Mouse (Mus musculus) forebrain, embryonic 16.5 days (tissue): Measurements from ENCODE around the gene Doc2g. TPM values are rescaled to one million over a fixed set of nuclear protein-coding genes. Genes with fewer than 3 reads are reported as not detected.
"Not testable (repeated sequence)": the region's sequence is repeated elsewhere in the genome, so short reads cannot be mapped to it uniquely, and the experiment has no call there.

Experiments used
- ATAC-seq: fragments of 200-750 bp; cut with Nextera tagmentation; 2 replicates; pipeline ENCODE4 v1.8.0; 2017; ENCODE audit warnings: mild to moderate bottlenecking, moderate library complexity
- H3K27ac ChIP-seq: fragments of 300-500 bp; sonication (generic); 2 replicates; pipeline ENCODE4 v1.5.1; 2014; ENCODE audit warnings: low read length, control low read depth
- H3K27me3 ChIP-seq: fragments of 300-500 bp; sonication (generic); replicated peaks from 2 replicates; pipeline ENCODE4 v1.6.1; 2014; ENCODE audit warnings: low read length; ENCODE audit not compliant: control insufficient read depth, insufficient read depth
- H3K36me3 ChIP-seq: fragments of 300-500 bp; sonication (generic); 2 replicates; pipeline ENCODE4 v1.6.1; 2014; ENCODE audit not compliant: control insufficient read depth, insufficient read depth
- H3K4me1 ChIP-seq: fragments of 300-500 bp; sonication (generic); replicated peaks from 2 replicates; pipeline ENCODE4 v1.6.1; 2014; ENCODE audit warnings: low read length; ENCODE audit not compliant: control insufficient read depth, insufficient read depth
- H3K4me2 ChIP-seq: fragments of 300-500 bp; sonication (generic); 2 replicates; pipeline ENCODE4 v1.6.1; 2014; ENCODE audit warnings: mild to moderate bottlenecking, low read length, control low read depth
- H3K4me3 ChIP-seq: fragments of 300-500 bp; sonication (generic); replicated peaks from 2 replicates; pipeline ENCODE4 v1.5.1; 2014; ENCODE audit warnings: mild to moderate bottlenecking, low read length, control low read depth
- H3K9ac ChIP-seq: fragments of 300-500 bp; sonication (generic); replicated peaks from 2 replicates; pipeline ENCODE4 v1.6.1; 2014; ENCODE audit warnings: low read depth, low read length, control low read depth
- H3K9me3 ChIP-seq: fragments of 300-500 bp; sonication (generic); 2 replicates; pipeline ENCODE4 v1.6.1; 2016; ENCODE audit warnings: low read length; ENCODE audit not compliant: control insufficient read depth
- WGBS: fragments of 180-500 bp; shearing (Covaris S2); extraction: QIAGEN DNeasy Blood & Tissue Kit; methylation state at CpG from one replicate; pipeline ENCODE4 v1.1.7; 2014; 5-methylcytosine and 5-hydroxymethylcytosine counted together
- polyA plus RNA-seq: library from polyadenylated mRNA; unstranded; fragments of >200 nt; fragmentation: Nextera tagmentation; extraction: Ambion mirVana; gene quantifications from 2 replicates; pipeline ENCODE4 v1.2.1, GENCODE M21; 2015

Gene Doc2g
- polyA plus RNA-seq, 1 experiment from 2014 or later = 13.2 TPM

- Histone ChIP-seq H3K36me3 (no peaks in the 10 kb centered on the region), H3K27me3 (no peaks in the 10 kb centered on the region), H3K4me1 (peaks cover 5% of the 10 kb centered on the region; the same call in 1 of the 2 replicates), H3K9me3 (no peaks in the 10 kb centered on the region), H3K27ac (no peak overlapping the region), H3K9ac (no peak overlapping the region), H3K4me3 (no peak overlapping the region), H3K4me2 (no peak overlapping the region)
- no peak for ATAC-seq
- 70% methylated on average over 7 of the region's 7 CpGs for WGBS
Measured at GRCm38 (mm10) chr19:4023185-4023584, 20.1 kb downstream of the Doc2g start.

- H3K27me3 ChIP-seq = no peaks in the 10 kb centered on the region
- no peak overlapping the region for H3K4me2 ChIP-seq
- no peaks in the 10 kb centered on the region for H3K9me3 ChIP-seq
- no peak overlapping the region for H3K27ac ChIP-seq
- no peak overlapping the region for H3K9ac ChIP-seq
- H3K36me3 ChIP-seq = no peaks in the 10 kb centered on the region
- no peak overlapping the region for H3K4me3 ChIP-seq
- H3K4me1 ChIP-seq = no peaks in the 10 kb centered on the region
- no peak for ATAC-seq
Measured at GRCm38 (mm10) chr19:4027576-4027975, 24.5 kb downstream of the Doc2g start.

- Histone ChIP-seq H3K9ac (no peak overlapping the region), H3K27ac (no peak overlapping the region), H3K36me3 (no peaks in the 10 kb centered on the region), H3K4me2 (no peak overlapping the region), H3K4me3 (no peak overlapping the region), H3K4me1 (peaks cover 9% of the 10 kb centered on the region; the same call in 1 of the 2 replicates), H3K9me3 (no peaks in the 10 kb centered on the region), H3K27me3 (no peaks in the 10 kb centered on the region)
- 53% methylated on average over 7 of the region's 7 CpGs for WGBS
- no peak for ATAC-seq
Measured at GRCm38 (mm10) chr19:4032668-4033067, 29.6 kb downstream of the Doc2g start.

GRCm38 (mm10) chr19:4033298-4033697 is 30.2 kb downstream of the Doc2g start:
- peaks cover 11% of the 10 kb centered on the region; the same call in 1 of the 2 replicates for H3K4me1 ChIP-seq
- H3K9ac ChIP-seq = no peak overlapping the region
- H3K4me3 ChIP-seq = no peak overlapping the region
- WGBS = 86% methylated on average over 3 of the region's 3 CpGs
- no peak for ATAC-seq
- H3K27ac ChIP-seq = no peak overlapping the region
- H3K36me3 ChIP-seq = no peaks in the 10 kb centered on the region
- H3K9me3 ChIP-seq = no peaks in the 10 kb centered on the region
- no peaks in the 10 kb centered on the region for H3K27me3 ChIP-seq
- H3K4me2 ChIP-seq = no peak overlapping the region

- Histone ChIP-seq H3K4me3 (no peak overlapping the region), H3K4me1 (peaks cover 12% of the 10 kb centered on the region; the same call in 1 of the 2 replicates), H3K27ac (no peak overlapping the region), H3K4me2 (no peak overlapping the region), H3K27me3 (no peaks in the 10 kb centered on the region), H3K9ac (no peak overlapping the region), H3K36me3 (no peaks in the 10 kb centered on the region), H3K9me3 (no peaks in the 10 kb centered on the region)
- no peak for ATAC-seq
- WGBS = 49% methylated on average over 5 of the region's 5 CpGs
Measured at GRCm38 (mm10) chr19:4033742-4034141, 30.6 kb downstream of the Doc2g start.

- H3K9me3 ChIP-seq = no peaks in the 10 kb centered on the region
- H3K27me3 ChIP-seq = no peaks in the 10 kb centered on the region
- H3K27ac ChIP-seq = no peak overlapping the region
- ATAC-seq = no peak
- 85% methylated on average over 12 of the region's 12 CpGs for WGBS
- no peak overlapping the region for H3K9ac ChIP-seq
- H3K4me1 ChIP-seq = peaks cover 12% of the 10 kb centered on the region; the same call in 1 of the 2 replicates
- H3K36me3 ChIP-seq = no peaks in the 10 kb centered on the region
- no peak overlapping the region for H3K4me3 ChIP-seq
- H3K4me2 ChIP-seq = no peak overlapping the region
Measured at GRCm38 (mm10) chr19:4036327-4037045, 33.4 kb downstream of the Doc2g start.

GRCm38 (mm10) chr19:4037154-4037787 is 34.2 kb downstream of the Doc2g start:
- H3K27me3 ChIP-seq, H3K9me3 ChIP-seq, H3K36me3 ChIP-seq: not testable (repeated sequence)
- H3K4me2 ChIP-seq = peak overlapping the region; percentile 82
- H3K4me1 ChIP-seq = peaks cover 12% of the 10 kb centered on the region; the same call in 1 of the 2 replicates
- H3K9ac ChIP-seq = peak overlapping the region; percentile 85
- peak overlapping the region; percentile 69 for H3K4me3 ChIP-seq
- peak overlapping the region; percentile 47 for H3K27ac ChIP-seq
- 26% methylated on average over 7 of the region's 8 CpGs for WGBS
- ATAC-seq = peak; percentile 48

GRCm38 (mm10) chr19:4037788-4038232 is 34.7 kb downstream of the Doc2g start, which contains the start of gene Gstp1:
TSS of gene Gstp1 (minus strand) at chr19:4037985.
- H3K27me3 ChIP-seq = no peaks in the 10 kb centered on the region
- ATAC-seq = peak; percentile 94
- under 1% methylated on average over 26 of the region's 26 CpGs for WGBS

GRCm38 (mm10) chr19:4040941-4041340 is 37.8 kb downstream of the Doc2g start:
- ATAC-seq, H3K4me2 ChIP-seq, H3K9ac ChIP-seq, H3K4me3 ChIP-seq, H3K36me3 ChIP-seq, H3K27me3 ChIP-seq, H3K9me3 ChIP-seq, H3K27ac ChIP-seq: not testable (repeated sequence)
- peaks cover 15% of the 10 kb centered on the region for H3K4me1 ChIP-seq
- WGBS = 83% methylated on average over 5 of the region's 5 CpGs

More at GRCm38 (mm10) chr19:4037788-4038232, 34.7 kb downstream of the Doc2g start, which contains the start of gene Gstp1:
- H3K9ac ChIP-seq = peak within 1 kb of the TSS; percentile 85
- peaks cover 12% of the 10 kb centered on the region; the same call in 1 of the 2 replicates for H3K4me1 ChIP-seq
- no peaks in the 10 kb centered on the region for H3K36me3 ChIP-seq
- H3K4me2 ChIP-seq = peak within 1 kb of the TSS; percentile 82
- no peaks in the 10 kb centered on the region for H3K9me3 ChIP-seq
- H3K27ac ChIP-seq = peak within 1 kb of the TSS; percentile 47
- peak within 1 kb of the TSS; percentile 69 for H3K4me3 ChIP-seq
